Mouse (Mus musculus) embryo, embryonic 10 days (tissue): ENCODE measurements around the gene Gm4985.
"Not testable (repeated sequence)": the region's sequence is repeated elsewhere in the genome, so short reads cannot be mapped to it uniquely, and the experiment has no call there.

Experiments
- DNase-seq: peaks from one replicate; pipeline ENCODE4 v3.0.0-alpha.2; 2015; ENCODE audit warnings: low spot score

Gene Gm4985

DNA sequence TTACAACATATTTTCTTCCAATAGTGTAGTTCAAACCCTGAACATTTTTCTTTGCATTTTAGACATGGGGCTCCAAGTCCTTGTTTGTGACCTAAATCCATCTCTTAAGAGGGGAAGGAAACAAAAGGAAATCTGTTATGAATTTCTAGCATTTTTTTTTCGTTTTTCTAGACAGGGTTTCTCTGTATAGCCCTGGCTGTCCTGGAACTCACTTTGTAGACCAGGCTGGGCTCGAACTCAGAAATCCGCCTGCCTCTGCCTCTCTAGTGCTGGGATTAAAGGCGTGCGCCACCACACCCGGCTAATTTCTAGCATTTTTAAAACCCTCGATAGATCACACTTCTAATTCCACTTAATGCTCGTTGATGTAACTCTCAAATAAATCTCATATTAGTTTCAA is at the start of gene Gm4985:
TSS of gene Gm4985 (minus strand) at position 101 of the 400 bp plus-strand sequence.
- not testable (repeated sequence) for DNase-seq

DNA sequence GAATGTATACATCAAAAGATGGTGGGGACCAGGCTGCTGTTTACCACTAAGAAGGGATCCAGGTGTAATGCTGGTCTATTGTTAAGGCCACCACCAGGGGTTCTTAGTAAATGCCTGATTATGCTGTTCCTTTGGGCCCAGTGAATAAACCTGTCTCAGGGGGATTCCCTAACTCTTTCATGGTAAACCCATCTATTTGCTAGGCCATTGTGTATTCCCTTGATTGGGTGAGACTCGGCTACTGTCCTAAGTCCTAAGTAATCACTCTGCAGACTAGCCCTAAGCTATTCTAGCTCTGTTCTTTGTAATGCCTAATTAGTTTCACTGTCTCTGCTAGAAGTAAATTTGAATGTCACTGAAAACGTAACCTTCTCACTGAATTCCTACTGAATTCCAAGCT is 4.6 kb downstream of the Gm4985 start:
- no peak for DNase-seq
